Mouse (Mus musculus) retina, postnatal 7 days (tissue): ENCODE data around the gene Glis1.

Experiments
- DNase-seq: peaks from one replicate; pipeline ENCODE4 v3.0.0-alpha.2; 2012; ENCODE audit warnings: low read depth, low spot score

Glis1 gene

GRCm38 (mm10) chr4:107683006-107683756, 248.8 kb downstream of the Glis1 start:
- no peak for DNase-seq

- DNase-seq = no peak
Measured at GRCm38 (mm10) chr4:107684130-107684529, 249.7 kb downstream of the Glis1 start, which contains the start of gene Dmrtb1. Gene Dmrtb1 (minus strand): TSS chr4:107684230.
